Mouse (Mus musculus): Measurements from ENCODE around the gene Tlk1.

The Tlk1 gene

GRCm38 (mm10) chr2:70793276-70793675, 32.3 kb downstream of the Tlk1 start:
- no peak for DNase-seq (ENCODE audit: low spot score in 2 of 2)

GRCm38 (mm10) chr2:70790246-70790645, 35.3 kb downstream of the Tlk1 start:
- DNase-seq (ENCODE audit: low spot score in 2 of 2) = no peak

GRCm38 (mm10) chr2:70789331-70789730, 36.2 kb downstream of the Tlk1 start:
- DNase-seq (ENCODE audit: low spot score in 2 of 2) = peak in 1 of 2 experiments; percentile 7

DNA sequence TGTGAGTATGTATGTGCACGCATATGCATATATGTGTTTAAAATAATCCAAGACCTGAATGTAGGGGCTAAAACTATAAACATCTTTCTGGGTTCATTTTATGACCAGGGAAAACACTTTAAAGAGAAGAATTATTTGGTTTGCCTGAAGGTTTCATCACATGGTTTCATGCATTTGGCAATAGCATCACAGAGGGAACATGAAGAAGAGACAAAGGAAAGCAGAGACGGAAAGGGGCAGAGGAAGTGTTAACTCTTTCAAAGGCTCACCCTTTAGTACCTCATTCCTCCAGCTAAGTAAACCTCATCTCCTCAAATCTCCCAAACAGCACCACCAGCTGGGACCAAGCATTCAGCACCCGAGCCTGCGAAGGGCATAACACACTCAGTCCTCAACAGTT, 41.1 kb downstream of the Tlk1 start:
- no peak for DNase-seq (ENCODE audit: low spot score in 2 of 2)

DNA sequence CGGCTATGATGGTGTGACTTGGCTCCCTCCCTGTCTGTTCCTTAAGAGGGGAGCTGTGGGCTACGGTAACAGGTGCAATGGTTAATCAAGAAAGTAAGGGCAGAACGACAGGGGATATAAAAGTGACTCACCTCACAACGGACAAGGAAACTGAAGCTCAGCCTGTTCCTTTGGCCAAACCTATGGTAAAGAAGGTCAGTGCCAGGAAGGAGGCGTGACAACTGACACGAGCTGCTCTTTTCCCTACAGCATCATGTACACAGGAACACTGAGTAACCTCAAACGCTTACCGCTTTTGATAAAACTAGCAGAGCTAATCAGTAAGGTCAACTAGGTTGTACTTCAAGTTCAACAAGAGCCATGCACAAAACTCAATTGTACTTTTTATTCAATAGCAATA, 42.0 kb downstream of the Tlk1 start:
- no peak for DNase-seq (ENCODE audit: low spot score in 2 of 2)

GRCm38 (mm10) chr2:70779634-70780033, 45.9 kb downstream of the Tlk1 start:
- DNase-seq (ENCODE audit: low spot score in 2 of 2) = no peak

GRCm38 (mm10) chr2:70776744-70777143, 48.8 kb downstream of the Tlk1 start:
- DNase-seq (ENCODE audit: low spot score in 2 of 2) = no peak

GRCm38 (mm10) chr2:70764734-70765133, 60.8 kb downstream of the Tlk1 start:
- no peak for DNase-seq (ENCODE audit: low spot score in 2 of 2)

GRCm38 (mm10) chr2:70762741-70763140, 62.8 kb downstream of the Tlk1 start:
- DNase-seq (ENCODE audit: low spot score in 2 of 2) = no peak

DNA sequence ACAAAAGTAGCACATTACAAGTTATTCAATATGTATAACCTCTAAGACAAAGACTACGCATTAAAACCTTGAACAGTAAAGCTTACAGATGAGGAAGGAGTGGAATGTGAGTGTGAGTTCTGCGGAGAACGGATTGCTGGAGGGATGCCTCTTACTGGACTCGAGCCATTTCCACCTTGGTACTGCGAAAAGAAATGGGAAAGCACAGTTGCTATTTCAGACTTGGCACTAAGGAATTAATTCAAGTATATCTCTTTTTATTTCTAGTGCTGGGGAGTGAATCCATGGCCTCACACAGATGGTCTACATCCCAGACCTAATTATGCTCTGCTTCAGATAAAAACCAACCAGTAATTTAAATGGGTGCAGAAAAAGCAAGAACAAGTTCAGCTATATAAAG, 73.4 kb downstream of the Tlk1 start:
- DNase-seq (ENCODE audit: low spot score in 2 of 2) = no peak

DNA sequence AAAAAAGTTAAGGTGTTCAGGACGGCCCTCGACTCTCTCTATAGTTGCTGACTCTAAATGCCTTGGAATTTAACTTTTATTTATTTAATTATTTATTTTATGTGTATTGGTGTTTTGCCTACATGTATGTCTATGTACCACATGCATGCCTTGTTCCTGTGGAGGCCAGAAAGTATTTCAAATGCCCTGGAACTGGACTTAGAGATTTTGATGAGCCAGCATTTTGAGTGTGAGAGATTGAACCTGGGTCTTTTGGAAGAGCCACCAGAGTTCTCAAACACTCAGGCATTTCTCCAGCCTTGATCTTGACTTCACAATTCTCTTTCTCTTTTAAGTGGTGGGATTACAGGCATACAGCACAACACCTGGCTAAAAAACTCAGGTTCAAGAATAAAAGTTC, 73.9 kb downstream of the Tlk1 start:
- no peak for DNase-seq (ENCODE audit: low spot score in 2 of 2)

GRCm38 (mm10) chr2:70742588-70742987, 82.9 kb downstream of the Tlk1 start:
- no peak for DNase-seq (ENCODE audit: low spot score in 2 of 2)

- no peak for DNase-seq (ENCODE audit: low spot score in 2 of 2)
Measured at GRCm38 (mm10) chr2:70741901-70742300, 83.6 kb downstream of the Tlk1 start.

DNA sequence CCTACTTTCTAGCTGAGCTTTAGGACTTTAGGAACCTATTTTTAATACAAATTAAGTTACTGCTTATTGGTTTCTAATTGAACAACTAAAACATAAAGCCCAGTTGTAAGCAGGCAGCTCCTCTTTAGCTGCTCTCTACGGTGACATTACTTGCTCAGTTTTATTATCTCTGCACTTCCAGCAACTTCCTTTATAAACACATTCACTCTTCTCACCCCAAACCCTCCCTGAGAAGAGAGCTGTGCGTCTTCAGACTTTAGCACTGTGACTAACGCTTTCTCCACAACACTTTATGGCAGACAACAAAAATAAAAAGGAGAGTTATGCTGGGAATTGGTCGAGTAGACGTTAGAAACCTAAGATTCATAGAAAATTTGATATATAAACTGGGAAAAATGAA, 89.5 kb downstream of the Tlk1 start:
- DNase-seq (ENCODE audit: low spot score in 2 of 2) = no peak

DNA sequence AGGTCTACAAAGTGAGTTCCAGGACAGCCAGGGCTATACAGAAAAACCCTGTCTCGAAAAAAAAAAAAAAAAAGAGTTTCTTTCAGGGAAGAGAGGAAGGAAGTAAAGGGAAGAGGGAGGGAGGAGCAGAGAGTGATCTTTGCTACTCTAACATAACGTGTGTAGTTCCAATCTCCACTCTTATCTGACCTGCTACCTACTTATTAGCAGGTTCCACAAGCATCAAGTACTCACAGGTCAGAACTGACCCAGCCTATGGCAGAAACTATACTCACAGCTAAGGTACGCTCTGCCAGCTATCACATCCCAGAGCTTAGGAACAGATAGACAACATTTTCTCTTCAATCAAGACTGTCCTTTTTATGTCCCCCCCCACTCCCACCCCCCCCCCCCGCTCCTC, 90.0 kb downstream of the Tlk1 start:
- DNase-seq (ENCODE audit: low spot score in 2 of 2) = no peak

- DNase-seq (ENCODE audit: low spot score in 2 of 2) = no peak
Measured at GRCm38 (mm10) chr2:70727089-70727488, 98.4 kb downstream of the Tlk1 start.

DNA sequence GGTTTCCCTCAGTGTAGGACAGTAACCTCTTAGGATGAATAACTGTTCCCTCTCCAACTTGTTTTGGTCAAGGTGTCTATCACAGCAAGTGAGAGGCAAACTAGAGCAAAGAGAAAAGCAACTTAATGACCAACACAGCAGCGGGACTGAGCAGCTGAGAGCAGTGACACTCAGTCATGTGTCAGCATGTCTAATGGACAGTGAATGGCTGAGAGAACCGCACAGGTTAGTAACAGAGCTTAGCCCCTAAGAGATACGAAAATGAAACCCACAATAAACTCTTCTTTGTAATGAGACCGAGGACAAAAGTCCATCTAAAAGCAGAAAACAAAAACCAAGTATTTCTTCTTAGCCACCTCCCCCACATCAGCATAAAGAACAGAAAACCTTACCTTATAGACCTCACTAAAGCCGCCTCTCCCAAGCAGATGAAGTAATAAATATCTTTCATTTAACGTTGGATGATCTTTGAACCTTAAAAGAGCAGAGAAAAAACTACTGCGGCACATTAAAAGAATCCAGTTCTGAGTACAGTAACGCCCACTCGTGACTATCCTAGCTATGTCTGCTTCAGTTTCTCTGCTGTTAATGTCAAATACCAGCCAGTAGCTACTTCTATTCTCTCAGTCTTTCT, 101.8 kb downstream of the Tlk1 start:
- DNase-seq (ENCODE audit: low spot score in 2 of 2) = no peak

- DNase-seq (ENCODE audit: low spot score in 2 of 2) = no peak
Measured at GRCm38 (mm10) chr2:70710878-70711277, 114.7 kb downstream of the Tlk1 start.

- DNase-seq (ENCODE audit: low spot score in 2 of 2) = no peak
Measured at GRCm38 (mm10) chr2:70710236-70710635, 115.3 kb downstream of the Tlk1 start.

DNA sequence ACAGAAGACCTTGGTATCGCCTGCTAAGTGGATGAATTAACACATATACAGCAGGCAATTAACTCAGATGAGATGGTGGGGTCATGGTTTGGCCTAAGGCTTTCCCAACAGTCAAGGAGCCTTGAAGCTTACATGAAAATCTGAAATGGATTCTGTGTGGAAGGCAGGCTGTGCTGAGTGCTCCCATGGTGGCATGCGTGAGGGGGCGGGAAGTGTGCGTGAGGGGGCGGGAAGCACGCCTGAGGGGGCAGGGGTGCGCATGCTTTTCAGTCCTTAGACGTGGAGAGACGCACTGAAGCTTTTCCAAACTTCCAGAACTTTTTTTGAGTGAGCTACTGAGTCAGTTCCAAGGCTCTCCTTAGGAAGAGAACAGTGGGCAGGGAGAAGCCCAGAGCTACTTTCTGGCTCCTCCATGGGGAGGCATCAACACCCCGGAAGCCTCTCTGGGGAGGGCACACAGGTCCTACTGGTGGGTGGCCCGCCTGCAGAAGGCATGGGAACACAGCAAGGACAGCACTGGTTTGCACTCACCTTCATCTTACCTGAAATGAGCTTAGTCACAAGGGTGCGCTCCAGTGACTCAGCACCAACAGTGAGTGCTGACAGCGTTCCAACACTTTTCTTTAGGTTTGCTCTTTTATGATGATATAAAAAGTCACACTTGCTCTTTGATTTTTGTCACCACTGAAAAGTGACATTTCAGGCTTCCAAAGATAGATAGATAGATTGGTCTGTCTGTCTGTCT, 116.4 kb downstream of the Tlk1 start:
- no peak for DNase-seq (ENCODE audit: low spot score in 2 of 2)

DNA sequence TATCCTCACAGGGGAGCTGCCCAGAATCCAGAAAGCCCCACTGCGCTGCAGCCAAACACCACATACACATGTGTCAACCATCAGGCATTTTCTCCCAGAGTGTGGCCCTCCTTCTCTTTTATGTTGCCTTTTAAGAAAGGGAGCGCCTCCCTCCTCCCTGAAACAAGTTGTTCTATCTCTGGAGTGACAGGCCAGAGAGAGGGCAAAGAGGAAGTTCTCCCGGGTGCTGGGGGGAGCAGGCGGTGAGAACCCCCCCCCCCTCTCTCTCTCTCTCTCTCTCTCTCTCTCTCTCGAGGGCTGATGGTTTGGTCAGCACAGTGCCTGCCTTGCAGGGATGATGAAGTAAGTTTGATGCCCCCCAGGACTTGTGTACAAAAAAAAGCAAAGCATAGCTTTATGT, 123.1 kb downstream of the Tlk1 start:
- no peak for DNase-seq (ENCODE audit: low spot score in 2 of 2)

GRCm38 (mm10) chr2:70701571-70701970, 124.0 kb downstream of the Tlk1 start:
- DNase-seq (ENCODE audit: low spot score in 2 of 2) = no peak

GRCm38 (mm10) chr2:70700851-70701250, 124.7 kb downstream of the Tlk1 start:
- DNase-seq (ENCODE audit: low spot score in 2 of 2) = no peak

- DNase-seq (ENCODE audit: low spot score in 2 of 2) = no peak
Measured at GRCm38 (mm10) chr2:70695712-70696111, 129.8 kb downstream of the Tlk1 start.
